Mouse (Mus musculus) brain, adult 2 months (tissue): ENCODE data around the gene Osbpl5.
"Not testable (repeated sequence)": the region's sequence is repeated elsewhere in the genome, so short reads cannot be mapped to it uniquely, and the experiment has no call there.

ENCODE experiments used
- DNase-seq: peaks from one replicate; pipeline ENCODE4 v3.0.0; 2011; ENCODE audit warnings: low read depth, low spot score

Osbpl5 gene

GRCm38 (mm10) chr7:143709395-143709794, 47.4 kb downstream of the Osbpl5 start:
- DNase-seq: no peak

GRCm38 (mm10) chr7:143706697-143707438, 49.9 kb downstream of the Osbpl5 start:
- DNase-seq: peak; percentile 97

GRCm38 (mm10) chr7:143696140-143696539, 60.6 kb downstream of the Osbpl5 start:
- DNase-seq: peak; percentile 27

- no peak for DNase-seq
Observed at GRCm38 (mm10) chr7:143694550-143694949, 62.2 kb downstream of the Osbpl5 start.

- no peak for DNase-seq
Observed at GRCm38 (mm10) chr7:143692746-143693510, 63.9 kb downstream of the Osbpl5 start.

- no peak for DNase-seq
Observed at GRCm38 (mm10) chr7:143691909-143692308, 64.9 kb downstream of the Osbpl5 start.

GRCm38 (mm10) chr7:143691181-143691580, 65.6 kb downstream of the Osbpl5 start:
- DNase-seq: no peak

GRCm38 (mm10) chr7:143689946-143690345, 66.8 kb downstream of the Osbpl5 start:
- no peak for DNase-seq

GRCm38 (mm10) chr7:143689481-143689880, 67.3 kb downstream of the Osbpl5 start:
- no peak for DNase-seq

- not testable (repeated sequence) for DNase-seq
Observed at GRCm38 (mm10) chr7:143686676-143687075, 70.1 kb downstream of the Osbpl5 start.

GRCm38 (mm10) chr7:143686191-143686590, 70.6 kb downstream of the Osbpl5 start:
- not testable (repeated sequence) for DNase-seq

GRCm38 (mm10) chr7:143685359-143686067, 71.3 kb downstream of the Osbpl5 start, which contains the start of gene Tnfrsf23:
Gene Tnfrsf23 (minus strand): TSS chr7:143685872.
- peak; percentile 92 for DNase-seq

- DNase-seq: not testable (repeated sequence)
Observed at GRCm38 (mm10) chr7:143684569-143684968, 72.2 kb downstream of the Osbpl5 start.

GRCm38 (mm10) chr7:143681566-143681965, 75.2 kb downstream of the Osbpl5 start:
- no peak for DNase-seq

GRCm38 (mm10) chr7:143680836-143681235, 75.9 kb downstream of the Osbpl5 start:
- DNase-seq: not testable (repeated sequence)

GRCm38 (mm10) chr7:143679650-143680049, 77.1 kb downstream of the Osbpl5 start:
- DNase-seq: not testable (repeated sequence)

GRCm38 (mm10) chr7:143666427-143667311, 90.1 kb downstream of the Osbpl5 start:
- no peak for DNase-seq

- no peak for DNase-seq
Observed at GRCm38 (mm10) chr7:143663470-143663869, 93.3 kb downstream of the Osbpl5 start.

GRCm38 (mm10) chr7:143660797-143661196, 96.0 kb downstream of the Osbpl5 start:
- DNase-seq: no peak

- not testable (repeated sequence) for DNase-seq
Observed at GRCm38 (mm10) chr7:143649769-143650346, 106.9 kb downstream of the Osbpl5 start.
